Mouse (Mus musculus) liver, postnatal 0 days (tissue): Measurements from ENCODE around the gene Cyp2j7. TPM values are rescaled to one million over a fixed set of nuclear protein-coding genes. Genes with fewer than 3 reads are reported as not detected.

Source experiments
- ATAC-seq: fragments of 200-750 bp; cut with Nextera tagmentation; 2 replicates; pipeline ENCODE4 v1.8.0; 2017; ENCODE audit warnings: mild to moderate bottlenecking, moderate library complexity
- DNase-seq: peaks from one replicate; pipeline ENCODE4 v3.0.0-alpha.2; 2016
- H3K27ac ChIP-seq: fragments of 300-500 bp; sonication (generic); 2 replicates; pipeline ENCODE4 v1.5.1; 2014; ENCODE audit warnings: antibody characterized with exemption, moderate library complexity, mild to moderate bottlenecking, low read depth
- H3K27me3 ChIP-seq: fragments of 300-500 bp; sonication (generic); 2 replicates; pipeline ENCODE4 v1.6.1; 2014; ENCODE audit warnings: low read length, control low read depth, mixed read lengths; ENCODE audit not compliant: insufficient read depth
- H3K36me3 ChIP-seq: fragments of 300-500 bp; sonication (generic); replicated peaks from 2 replicates; pipeline ENCODE4 v1.6.1; 2014; ENCODE audit warnings: mild to moderate bottlenecking, control low read depth, low read length, moderate library complexity, mixed read lengths; ENCODE audit not compliant: insufficient read depth
- H3K4me1 ChIP-seq: fragments of 300-500 bp; sonication (generic); 2 replicates; pipeline ENCODE4 v1.6.1; 2014; ENCODE audit warnings: antibody characterized with exemption, mild to moderate bottlenecking, control low read depth; ENCODE audit not compliant: insufficient read depth
- H3K4me2 ChIP-seq: fragments of 300-500 bp; sonication (generic); 2 replicates; pipeline ENCODE4 v1.6.1; 2014; ENCODE audit warnings: low read depth, mild to moderate bottlenecking, low read length, moderate library complexity, mixed read lengths
- H3K4me3 ChIP-seq: fragments of 300-500 bp; sonication (generic); 2 replicates; pipeline ENCODE4 v1.5.1; 2014; ENCODE audit warnings: low read depth, low read length
- H3K9ac ChIP-seq: fragments of 300-500 bp; sonication (generic); replicated peaks from 2 replicates; pipeline ENCODE4 v1.6.1; 2014; ENCODE audit warnings: mild to moderate bottlenecking, moderate library complexity
- H3K9me3 ChIP-seq: fragments of 300-500 bp; sonication (generic); 2 replicates; pipeline ENCODE4 v1.6.1; 2016; ENCODE audit warnings: mild to moderate bottlenecking, control low read depth, low read length, mixed read lengths
- CTCF ChIP-seq: sonication (generic); IDR thresholded peaks from 2 replicates; pipeline ENCODE4 v1.5.1; 2016; ENCODE audit warnings: antibody characterized with exemption, low read depth
- EP300 ChIP-seq: IDR thresholded peaks from 2 replicates; pipeline ENCODE4 v1.6.1; 2016; ENCODE audit warnings: antibody characterized with exemption, low read depth, mild to moderate bottlenecking
- WGBS: fragments of 180-500 bp; shearing (Covaris S2); extraction: QIAGEN DNeasy Blood & Tissue Kit; methylation state at CpG from one replicate; pipeline ENCODE4 v1.1.7; 2014; ENCODE audit not compliant: insufficient replicate concordance; 5-methylcytosine and 5-hydroxymethylcytosine counted together
- polyA plus RNA-seq: library from polyadenylated mRNA; unstranded; fragments of >200 nt; fragmentation: Nextera tagmentation; extraction: Ambion mirVana; gene quantifications from 2 replicates; pipeline ENCODE4 v1.2.1, GENCODE M21; 2015

Gene Cyp2j7
- polyA plus RNA-seq, 1 experiment from 2014 or later: not detected

DNA sequence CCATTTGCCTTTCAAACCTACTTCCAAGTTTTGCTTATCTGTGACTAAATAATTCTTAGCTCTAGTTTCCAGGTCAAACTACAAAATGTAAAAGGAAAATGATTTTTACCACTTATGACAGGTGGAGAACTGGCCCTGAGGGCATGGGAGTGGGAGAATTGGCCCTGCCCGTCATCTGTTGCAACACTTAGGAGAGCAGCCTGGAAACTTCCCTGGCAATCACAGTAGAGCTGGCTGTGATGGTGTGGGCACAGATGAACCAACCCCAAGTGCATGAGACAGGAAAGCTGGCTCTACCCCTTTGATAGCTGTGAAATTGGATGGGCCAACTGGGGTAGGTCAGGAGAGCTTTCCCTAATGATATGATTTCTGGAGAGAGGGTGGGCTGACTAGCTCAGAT lies 73.6 kb downstream of the Cyp2j7 start:
- no peak for TF ChIP-seq CTCF
- no peak for TF ChIP-seq EP300
- Histone ChIP-seq H3K27ac (no peak overlapping the region), H3K9ac (no peak overlapping the region), H3K36me3 (no peaks in the 10 kb centered on the region), H3K27me3 (no peaks in the 10 kb centered on the region), H3K4me1 (no peaks in the 10 kb centered on the region), H3K9me3 (no peaks in the 10 kb centered on the region), H3K4me2 (no peak overlapping the region), H3K4me3 (no peak overlapping the region)
- DNase-seq (no peak), ATAC-seq (no peak)
- 68% methylated on average over 1 of the region's 1 CpGs for WGBS

DNA sequence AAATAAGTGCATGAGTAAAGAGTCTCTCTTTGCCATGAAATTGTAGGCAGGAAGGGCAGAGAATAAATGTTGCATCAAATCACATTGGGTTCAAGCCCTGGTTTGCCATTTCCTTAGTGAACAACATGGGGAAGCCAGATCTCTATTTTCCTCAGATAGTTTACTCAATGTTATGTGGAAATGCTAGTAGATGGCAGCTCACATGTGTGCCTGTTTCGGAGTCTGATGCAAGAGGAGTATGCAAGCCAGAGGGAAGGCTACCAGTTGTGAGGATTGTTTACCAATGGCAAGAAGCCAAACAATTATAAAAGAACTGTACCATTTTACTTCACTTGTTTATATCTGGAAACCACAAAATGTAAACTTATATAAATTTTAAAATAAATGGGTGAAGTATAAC lies 74.9 kb downstream of the Cyp2j7 start:
- H3K4me1 ChIP-seq: no peaks in the 10 kb centered on the region
- ATAC-seq (no peak), DNase-seq (no peak)
- H3K36me3 ChIP-seq: no peaks in the 10 kb centered on the region
- 63% methylated on average over 1 of the region's 1 CpGs for whole genome bisulfite sequencing
- H3K4me2 ChIP-seq: no peak overlapping the region
- no peak for TF ChIP-seq CTCF
- TF ChIP-seq EP300: no peak
- no peak overlapping the region for H3K4me3 ChIP-seq
- no peak overlapping the region for H3K27ac ChIP-seq
- no peaks in the 10 kb centered on the region for H3K9me3 ChIP-seq
- no peaks in the 10 kb centered on the region for H3K27me3 ChIP-seq
- H3K9ac ChIP-seq: no peak overlapping the region

Other genes starting within 250 kb of the Cyp2j7 start
- not detected in 2 replicates for gene Cyp2j13, start 159.1 kb downstream of the Cyp2j7 start, polyA plus RNA-seq
- gene Cyp2j12, start 95.5 kb downstream of the Cyp2j7 start, polyA plus RNA-seq: not detected in 2 replicates
- not detected in 2 replicates for gene Cyp2j11, start 112.0 kb upstream of the Cyp2j7 start, polyA plus RNA-seq